Mouse (Mus musculus): ENCODE measurements at regions not wholly inside any gene's neighbourhood (a gene's known extent, or its start where the extent isn't known, plus 50 kb on each side); places are given as distances from the start of the nearest gene placed in this dataset.
A peak's percentile ranks its signal among the peaks of the same experiment; 100 is the strongest.

DNA sequence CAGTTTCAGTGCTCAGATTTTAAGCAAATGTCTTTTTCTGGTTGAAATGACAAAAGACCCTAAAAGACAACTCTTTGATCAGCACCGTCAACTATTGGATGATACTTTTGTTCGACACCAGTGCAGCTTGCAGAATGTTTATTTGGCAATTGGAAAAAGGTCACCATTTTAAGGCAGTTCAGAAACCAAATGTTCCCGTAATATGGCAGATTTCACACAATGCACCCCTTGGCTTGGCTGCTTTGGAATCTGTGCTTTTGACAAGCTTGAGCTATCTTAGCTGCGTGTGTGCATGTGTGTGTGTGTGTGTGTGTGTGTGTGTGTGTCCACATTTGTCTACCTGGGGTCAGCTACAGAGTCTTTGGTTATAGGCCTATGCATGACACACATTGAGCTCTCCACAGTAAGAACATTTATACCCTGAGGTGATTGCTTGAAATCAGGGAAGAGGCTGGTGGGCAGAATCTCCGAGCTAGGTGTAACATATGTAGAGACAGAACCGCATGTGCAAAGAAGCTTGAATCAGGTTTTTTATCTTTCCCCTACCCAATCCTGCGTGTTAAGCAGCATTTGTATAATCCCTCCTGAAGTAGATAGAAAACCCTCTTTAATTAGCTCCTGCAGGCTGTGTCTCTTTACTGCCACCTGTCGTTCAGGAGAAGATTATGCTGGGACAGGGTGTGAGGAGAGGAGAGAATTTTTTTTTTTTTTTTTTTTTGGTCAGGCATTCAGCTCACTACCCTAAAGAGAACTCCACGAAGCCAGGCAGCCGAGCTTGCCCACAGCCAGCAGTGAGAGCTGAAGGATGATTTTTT lies 85.1 kb upstream of the Arrdc4 start:
- no peaks in the 10 kb centered on the region for H3K36me3 ChIP-seq (ENCODE audit: insufficient read depth, low read length)
- TF ChIP-seq CTCF (IDR thresholded peaks at IDR 0.05; ENCODE audit: low read depth) = peak; percentile 86
- 47% methylated on average over 10 of the region's 10 CpGs for WGBS
- no peaks in the 10 kb centered on the region for H3K9me3 ChIP-seq (replicated peaks; ENCODE audit: low read length)
- no peak overlapping the region for H3K4me3 ChIP-seq (replicated peaks; ENCODE audit: low read depth, low read length)
- H3K4me1 ChIP-seq (replicated peaks; ENCODE audit: insufficient read depth, low read length) = no peaks in the 10 kb centered on the region
- ATAC-seq (replicated peaks; ENCODE audit: low FRiP score, low read depth) (no peak), DNase-seq (ENCODE audit: low spot score) (peak; percentile 83)
- no peak overlapping the region for H3K4me2 ChIP-seq (ENCODE audit: low read length)
- H3K27me3 ChIP-seq (ENCODE audit: insufficient read depth, low read length) = no peaks in the 10 kb centered on the region
- H3K27ac ChIP-seq = no peak overlapping the region
- no peak overlapping the region for H3K9ac ChIP-seq (ENCODE audit: low read depth, low read length)

DNA sequence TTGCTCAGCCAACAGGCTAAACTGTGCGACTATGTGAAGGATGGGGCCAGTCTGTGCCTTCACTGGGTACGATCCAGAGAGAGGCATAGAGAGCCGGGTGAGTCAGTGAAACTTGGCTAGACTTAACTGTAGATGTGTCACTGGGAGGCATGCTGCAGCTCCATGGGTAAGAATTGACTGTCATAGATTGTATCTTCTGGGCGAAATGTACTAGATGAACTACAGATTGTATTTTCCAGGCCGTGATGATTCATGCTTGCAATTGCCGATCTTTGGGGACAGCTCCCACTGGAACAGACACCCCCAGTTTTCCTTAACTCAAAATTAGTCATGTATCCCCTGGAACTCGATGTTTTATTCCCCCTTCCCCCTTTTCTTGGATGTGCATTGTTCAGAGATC lies 84.5 kb upstream of the Arrdc4 start:
- Histone ChIP-seq H3K27ac (no peak overlapping the region), H3K9ac (ENCODE audit: low read depth, low read length) (no peak overlapping the region), H3K4me3 (replicated peaks; ENCODE audit: low read depth, low read length) (no peak overlapping the region), H3K4me1 (replicated peaks; ENCODE audit: insufficient read depth, low read length) (no peaks in the 10 kb centered on the region), H3K27me3 (ENCODE audit: insufficient read depth, low read length) (no peaks in the 10 kb centered on the region), H3K36me3 (ENCODE audit: insufficient read depth, low read length) (no peaks in the 10 kb centered on the region), H3K9me3 (replicated peaks; ENCODE audit: low read length) (no peaks in the 10 kb centered on the region), H3K4me2 (ENCODE audit: low read length) (no peak overlapping the region)
- no peak for DNase-seq (ENCODE audit: low spot score)
- no peak for ATAC-seq (replicated peaks; ENCODE audit: low FRiP score, low read depth)
- WGBS = 90% methylated on average over 7 of the region's 7 CpGs
- TF ChIP-seq CTCF (IDR thresholded peaks at IDR 0.05; ENCODE audit: low read depth) = no peak

DNA sequence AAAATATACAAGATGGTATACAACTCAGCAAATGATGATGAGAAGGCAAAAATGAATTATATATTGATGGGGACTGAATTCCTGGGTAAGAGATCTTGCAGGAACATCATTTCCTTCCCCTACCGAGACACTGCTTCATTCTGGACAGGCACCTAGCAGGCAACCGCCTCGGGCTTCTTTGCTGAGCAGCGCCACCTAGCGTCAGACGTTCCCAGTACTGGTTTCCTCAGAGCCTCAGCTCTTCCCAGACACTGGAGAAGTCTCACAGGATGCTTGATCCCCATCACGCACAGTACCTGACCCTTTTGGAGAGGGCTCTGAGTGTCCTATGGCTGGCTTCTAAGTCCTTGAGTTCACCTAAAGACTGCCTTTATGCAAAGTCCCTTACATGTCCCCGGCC lies 80.8 kb upstream of the Arrdc4 start:
- WGBS = 15% methylated on average over 8 of the region's 8 CpGs
- peak; percentile 95 for DNase-seq (ENCODE audit: low spot score)
- ATAC-seq (replicated peaks; ENCODE audit: low FRiP score, low read depth) = peak; percentile 72; the same call in 1 of the 2 replicates
- Histone ChIP-seq H3K27ac (no peak overlapping the region), H3K4me1 (replicated peaks; ENCODE audit: insufficient read depth, low read length) (no peaks in the 10 kb centered on the region), H3K4me2 (ENCODE audit: low read length) (no peak overlapping the region), H3K36me3 (ENCODE audit: insufficient read depth, low read length) (no peaks in the 10 kb centered on the region), H3K9ac (ENCODE audit: low read depth, low read length) (no peak overlapping the region), H3K27me3 (ENCODE audit: insufficient read depth, low read length) (no peaks in the 10 kb centered on the region), H3K4me3 (replicated peaks; ENCODE audit: low read depth, low read length) (no peak overlapping the region), H3K9me3 (replicated peaks; ENCODE audit: low read length) (no peaks in the 10 kb centered on the region)
- TF ChIP-seq CTCF (IDR thresholded peaks at IDR 0.05; ENCODE audit: low read depth) = peak; percentile 93

DNA sequence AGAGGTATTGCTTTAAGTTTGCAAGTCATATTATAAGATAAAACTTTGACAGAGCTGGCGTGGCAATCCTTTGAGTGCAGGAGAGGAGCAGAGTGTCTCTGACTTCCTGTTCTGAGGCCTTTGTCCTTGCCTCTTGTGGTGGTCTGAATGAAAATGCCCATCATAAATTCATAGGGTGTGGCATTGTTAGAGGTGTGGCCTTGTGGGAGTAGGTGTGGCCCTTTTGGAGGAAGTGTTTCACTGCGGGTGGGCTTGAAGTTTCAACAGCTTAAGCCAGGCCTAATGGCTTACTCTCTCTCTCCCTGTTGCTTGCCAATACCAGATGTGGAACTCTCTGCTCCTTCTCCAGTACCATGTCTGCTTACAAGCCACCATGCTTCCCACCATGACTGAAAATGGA lies 75.4 kb upstream of the Arrdc4 start:
- 77% methylated on average over 2 of the region's 2 CpGs for WGBS
- ATAC-seq (replicated peaks; ENCODE audit: low FRiP score, low read depth) (no peak), DNase-seq (ENCODE audit: low spot score) (no peak)
- Histone ChIP-seq H3K27me3 (ENCODE audit: insufficient read depth, low read length) (no peaks in the 10 kb centered on the region), H3K4me1 (replicated peaks; ENCODE audit: insufficient read depth, low read length) (no peaks in the 10 kb centered on the region), H3K9me3 (replicated peaks; ENCODE audit: low read length) (no peaks in the 10 kb centered on the region), H3K36me3 (ENCODE audit: insufficient read depth, low read length) (no peaks in the 10 kb centered on the region), H3K4me2 (ENCODE audit: low read length) (no peak overlapping the region), H3K27ac (no peak overlapping the region), H3K9ac (ENCODE audit: low read depth, low read length) (no peak overlapping the region), H3K4me3 (replicated peaks; ENCODE audit: low read depth, low read length) (no peak overlapping the region)
- no peak for TF ChIP-seq CTCF (IDR thresholded peaks at IDR 0.05; ENCODE audit: low read depth)

DNA sequence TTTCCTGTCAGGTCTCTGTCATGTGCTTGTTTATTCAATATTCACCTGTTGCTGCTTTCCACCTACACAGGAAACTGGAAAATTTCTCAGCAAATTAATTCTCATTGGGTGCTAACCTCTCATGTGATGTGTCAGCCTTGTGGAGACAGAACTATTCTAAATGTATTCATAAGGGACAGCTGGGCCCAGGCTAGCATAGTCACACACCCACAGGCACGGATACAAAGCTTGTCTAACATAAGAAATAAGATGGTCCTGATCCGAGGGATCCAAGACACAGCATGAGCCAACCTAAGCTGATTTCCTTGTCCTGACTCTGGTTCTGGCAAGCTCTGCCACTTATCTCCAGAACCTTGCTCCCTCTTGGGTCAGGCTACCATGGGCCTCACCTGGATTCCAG lies 74.6 kb upstream of the Arrdc4 start:
- Histone ChIP-seq H3K4me2 (ENCODE audit: low read length) (no peak overlapping the region), H3K27ac (no peak overlapping the region), H3K9ac (ENCODE audit: low read depth, low read length) (no peak overlapping the region), H3K9me3 (replicated peaks; ENCODE audit: low read length) (no peaks in the 10 kb centered on the region), H3K4me3 (replicated peaks; ENCODE audit: low read depth, low read length) (no peak overlapping the region), H3K4me1 (replicated peaks; ENCODE audit: insufficient read depth, low read length) (no peaks in the 10 kb centered on the region), H3K27me3 (ENCODE audit: insufficient read depth, low read length) (no peaks in the 10 kb centered on the region), H3K36me3 (ENCODE audit: insufficient read depth, low read length) (no peaks in the 10 kb centered on the region)
- ATAC-seq (replicated peaks; ENCODE audit: low FRiP score, low read depth) (no peak), DNase-seq (ENCODE audit: low spot score) (no peak)
- 71% methylated on average over 2 of the region's 2 CpGs for WGBS
- TF ChIP-seq CTCF (IDR thresholded peaks at IDR 0.05; ENCODE audit: low read depth) = no peak

DNA sequence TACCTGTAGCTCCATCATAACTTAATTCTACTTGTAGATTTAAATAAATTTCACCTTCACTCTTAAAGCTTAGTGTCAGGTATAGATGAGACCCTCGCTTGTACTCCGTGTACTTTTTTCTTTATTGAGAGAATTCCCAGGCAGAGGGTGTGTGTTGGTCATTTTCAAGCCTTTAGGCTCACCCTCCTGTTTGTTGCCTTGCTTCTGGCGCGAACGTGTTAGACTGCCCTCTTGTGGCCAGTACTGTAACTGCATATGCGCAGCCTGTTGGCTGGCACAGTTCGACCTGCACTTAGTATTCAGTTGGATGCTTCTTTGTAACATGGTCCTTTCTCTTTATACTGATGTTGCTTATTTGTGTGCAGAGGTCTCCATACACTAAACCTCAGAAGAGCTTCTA lies 74.1 kb upstream of the Arrdc4 start:
- DNase-seq (ENCODE audit: low spot score) (peak; percentile 77), ATAC-seq (replicated peaks; ENCODE audit: low FRiP score, low read depth) (no peak)

More for the DNA sequence above, 74.1 kb upstream of the Arrdc4 start:
- TF ChIP-seq CTCF (IDR thresholded peaks at IDR 0.05; ENCODE audit: low read depth) = peak; percentile 95
- no peaks in the 10 kb centered on the region for H3K4me1 ChIP-seq (replicated peaks; ENCODE audit: insufficient read depth, low read length)
- H3K9me3 ChIP-seq (replicated peaks; ENCODE audit: low read length) = no peaks in the 10 kb centered on the region
- H3K27ac ChIP-seq = no peak overlapping the region
- no peak overlapping the region for H3K4me3 ChIP-seq (replicated peaks; ENCODE audit: low read depth, low read length)
- 4% methylated on average over 7 of the region's 7 CpGs for WGBS
- no peak overlapping the region for H3K9ac ChIP-seq (ENCODE audit: low read depth, low read length)
- no peak overlapping the region for H3K4me2 ChIP-seq (ENCODE audit: low read length)
- no peaks in the 10 kb centered on the region for H3K27me3 ChIP-seq (ENCODE audit: insufficient read depth, low read length)
- no peaks in the 10 kb centered on the region for H3K36me3 ChIP-seq (ENCODE audit: insufficient read depth, low read length)

Measured in kidney, postnatal 0 days (tissue).